8 mouse cellular contexts compared by ENCODE assay signal in genomic region chr8:125619336-125619906, GRCm38 (mm10). TPM values are rescaled to one million over a fixed set of nuclear protein-coding genes. Genes with fewer than 3 reads are reported as not detected.
DNase-seq lines count a peak whose midpoint lies in the region; ATAC-seq and TF ChIP-seq lines count a peak whose summit lies in the region.

No protein-coding gene starts in this region.

- H3K9ac ChIP-seq in kidney, embryonic 15.5 days = no peak overlapping the region
- no peak overlapping the region for H3K9ac ChIP-seq in intestine, embryonic 16.5 days (ENCODE audit: low read depth, low read length)

- H3K4me1 ChIP-seq in kidney, embryonic 15.5 days = peaks cover 37% of the 10 kb centered on the region
- H3K4me1 ChIP-seq in embryonic fibroblast, embryonic 13.5 days (ENCODE audit: control insufficient read depth, insufficient read depth, low read length) = peaks cover 8% of the 10 kb centered on the region; the same call in 1 of the 2 replicates
- H3K4me1 ChIP-seq in intestine, embryonic 16.5 days (ENCODE audit: control insufficient read depth, insufficient read depth, low read length) = peaks cover 11% of the 10 kb centered on the region

- H3K36me3 ChIP-seq in kidney, embryonic 15.5 days = no peaks in the 10 kb centered on the region
- H3K36me3 ChIP-seq in intestine, embryonic 16.5 days (ENCODE audit: control insufficient read depth, insufficient read depth, low read length) = no peaks in the 10 kb centered on the region

- H3K9me3 ChIP-seq in kidney, embryonic 15.5 days (replicated peaks) = no peaks in the 10 kb centered on the region
- H3K9me3 ChIP-seq in intestine, embryonic 16.5 days (ENCODE audit: control insufficient read depth, low read length) = no peaks in the 10 kb centered on the region

- TF ChIP-seq POLR2A in embryonic fibroblast, embryonic 13.5 days (IDR thresholded peaks at IDR 0.05; ENCODE audit: low read depth, low read length) = no peak

- 0 out of 2 replicates have a peak overlapping the region, but pooled peaks have one; percentile 8 for H3K4me2 ChIP-seq in kidney, embryonic 15.5 days
- H3K4me2 ChIP-seq in intestine, embryonic 16.5 days (ENCODE audit: low read depth, low read length) = peak overlapping the region; percentile 38

- H3K27ac ChIP-seq in kidney, embryonic 15.5 days = 0 out of 2 replicates have a peak overlapping the region, but pooled peaks have one; percentile 50
- H3K27ac ChIP-seq in embryonic fibroblast, embryonic 13.5 days (ENCODE audit: insufficient read depth, low read length) = peak overlapping the region; percentile 76
- peak overlapping the region; percentile 29; the same call in 1 of the 2 replicates for H3K27ac ChIP-seq in intestine, embryonic 16.5 days (ENCODE audit: low read length)

- TF ChIP-seq CTCF in embryonic fibroblast, embryonic 13.5 days (IDR thresholded peaks at IDR 0.05; ENCODE audit: borderline replicate concordance, insufficient read depth, low read length) = no peak

- no peak for DNase-seq in kidney, postnatal 36 days
- DNase-seq in adrenal gland, postnatal 10 days = peak; percentile 71
- DNase-seq in lung, postnatal 25 days (ENCODE audit: low spot score) = peak; percentile 34
- DNase-seq in retina, postnatal 7 days (ENCODE audit: low read depth, low spot score) = peak; percentile 58

- no peak for ATAC-seq in kidney, embryonic 15.5 days (replicated peaks; ENCODE audit: low FRiP score)
- peak; percentile 77 for ATAC-seq in intestine, embryonic 16.5 days
- ATAC-seq in erythroid progenitor cell, adult 5-6 weeks (replicated peaks; ENCODE audit: low FRiP score, poor library complexity, severe bottlenecking) = no peak

- H3K4me3 ChIP-seq in kidney, embryonic 15.5 days (replicated peaks) = no peak overlapping the region
- no peak overlapping the region for H3K4me3 ChIP-seq in embryonic fibroblast, embryonic 13.5 days (ENCODE audit: insufficient read depth, low read length)
- H3K4me3 ChIP-seq in intestine, embryonic 16.5 days (ENCODE audit: low read length) = no peak overlapping the region; the same call in 1 of the 2 replicates

- WGBS in kidney, embryonic 15.5 days = 62% methylated on average over 12 of the region's 12 CpGs
- 19% methylated on average over 12 of the region's 12 CpGs for WGBS in intestine, embryonic 16.5 days

- no peaks in the 10 kb centered on the region for H3K27me3 ChIP-seq in kidney, embryonic 15.5 days
- no peaks in the 10 kb centered on the region for H3K27me3 ChIP-seq in intestine, embryonic 16.5 days (replicated peaks; ENCODE audit: control insufficient read depth, insufficient read depth, low read length)

RNA-seq across cellular contexts. Expression of gene Sipa1l2, which starts 49.8 kb away (rescaled TPM):
- 16.9 and 17.4 TPM in 2 replicates for polyA plus RNA-seq in kidney, embryonic 15.5 days (2015; fragmentation: Nextera tagmentation; extraction: Ambion mirVana)
- 10 to 100 TPM; 29.1 to 36.5 TPM for total RNA-seq in adrenal gland, postnatal 10 days (2021)
- 10.3 and 12.6 TPM in 2 replicates for polyA plus RNA-seq in embryonic fibroblast, embryonic 13.5 days (2011; ENCODE audit: insufficient read length, low read depth, missing spikeins)
- 4.9 and 6.8 TPM in 2 replicates for polyA plus RNA-seq in intestine, embryonic 16.5 days (2015; fragmentation: Nextera tagmentation; extraction: Ambion mirVana)
- total RNA-seq in erythroid progenitor cell, adult 5-6 weeks (2015; ENCODE audit: low replicate concordance) = 0.42 and 2.5 TPM in 2 replicates
- total RNA-seq in erythroid progenitor cell, adult 5-6 weeks (2017; ENCODE audit: low replicate concordance) = 0.76 and 0.77 TPM in 2 replicates

RNA-seq across cellular contexts. Expression of gene Map10, which starts 50.2 kb away (rescaled TPM):
- 6.1 and 7.1 TPM in 2 replicates for polyA plus RNA-seq in kidney, embryonic 15.5 days (2015; fragmentation: Nextera tagmentation; extraction: Ambion mirVana)
- 1 to 10 TPM; 3.4 to 3.5 TPM for total RNA-seq in adrenal gland, postnatal 10 days (2021)
- polyA plus RNA-seq in embryonic fibroblast, embryonic 13.5 days (2011; ENCODE audit: insufficient read length, low read depth, missing spikeins) = 2.8 TPM in 2 replicates
- 3.5 and 3.7 TPM in 2 replicates for polyA plus RNA-seq in intestine, embryonic 16.5 days (2015; fragmentation: Nextera tagmentation; extraction: Ambion mirVana)
- total RNA-seq in erythroid progenitor cell, adult 5-6 weeks (2015; ENCODE audit: low replicate concordance) = 2.1 TPM in 1 of 2 replicates, not detected in the other
- total RNA-seq in erythroid progenitor cell, adult 5-6 weeks (2017; ENCODE audit: low replicate concordance) = 0.90 TPM in 1 of 2 replicates, not detected in the other

Comparison
In these comparisons a context has a peak if more than half of its experiments do, and no peak if none do; other contexts are left out.
1. DNase-seq: peak in adrenal gland, postnatal 10 days (single experiment), lung, postnatal 25 days (single experiment) and retina, postnatal 7 days (single experiment); none in kidney, postnatal 36 days (0 of 2).
2. Peak in every context shown above with its lines, with median percentiles within 50 percentile points of each other: H3K27ac ChIP-seq.